Mouse (Mus musculus): ENCODE measurements around the gene Unc50. TPM values are rescaled to one million over a fixed set of nuclear protein-coding genes. Genes with fewer than 3 reads are reported as not detected.

Gene Unc50
- total and polyA plus RNA-seq, 3 experiments, result 61.8 to 609 (median 62.3) TPM

DNA sequence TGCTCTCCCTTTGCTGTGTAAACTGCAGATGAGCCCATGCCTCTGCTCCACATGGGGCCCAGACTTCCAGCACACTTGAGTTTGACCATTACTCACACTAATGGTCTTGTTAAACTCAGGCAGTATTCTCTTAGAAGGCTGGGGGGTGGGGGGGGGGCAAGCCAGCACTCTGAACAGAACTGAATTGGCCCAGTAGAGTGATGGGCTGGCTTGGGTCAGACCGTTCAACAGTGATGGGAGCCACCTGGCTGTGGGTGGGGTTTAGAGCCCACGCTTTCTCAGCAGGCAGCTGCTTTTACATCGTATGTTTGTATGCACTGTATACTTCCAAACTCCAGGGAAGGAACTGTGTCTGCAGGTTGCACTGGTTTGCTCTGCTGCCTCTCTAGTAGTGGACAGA lies 31.0 kb upstream of the Unc50 start:
- Histone ChIP-seq H3K27me3 (ENCODE audit: control insufficient read depth in 1 of 2, insufficient read depth in 2 of 2, low read length in 2 of 2) (no peaks in the 10 kb centered on the region), H3K4me3 (ENCODE audit: control insufficient read depth in 1 of 2, insufficient read depth in 1 of 2, low read depth in 2 of 2, low read length in 2 of 2) (no peak overlapping the region), H3K27ac (ENCODE audit: control insufficient read depth, low read depth, low read length) (no peak overlapping the region), H3K79me2 (ENCODE audit: control insufficient read depth, insufficient read depth, low read length, poor library complexity) (no peaks in the 10 kb centered on the region), H3K9me3 (replicated peaks; ENCODE audit: insufficient read depth, low read length) (no peaks in the 10 kb centered on the region), H3K4me1 (ENCODE audit: control insufficient read depth in 1 of 2, insufficient read depth in 2 of 2, low read length in 2 of 2) (no peaks in the 10 kb centered on the region), H3K9ac (ENCODE audit: control insufficient read depth, low read depth, low read length, poor library complexity, severe bottlenecking) (no peak overlapping the region), H3K36me3 (ENCODE audit: control insufficient read depth in 1 of 2, insufficient read depth in 2 of 2, low read length in 2 of 2) (no peaks in the 10 kb centered on the region)
- TF ChIP-seq MAFK (IDR thresholded peaks at IDR 0.05; ENCODE audit: borderline replicate concordance, low read depth, low read length) (no peak), JUND (IDR thresholded peaks at IDR 0.05; ENCODE audit: low read depth, low read length) (no peak), GABPA (IDR thresholded peaks at IDR 0.05; ENCODE audit: low read depth, low read length) (no peak), CTCF (IDR thresholded peaks at IDR 0.05 in 2 of 3, conservative IDR thresholded peaks at IDR 0.05 in 1 of 3; ENCODE audit: control insufficient read depth in 1 of 3, insufficient read depth in 1 of 3, low read depth in 2 of 3, low read length in 3 of 3, poor library complexity in 1 of 3, severe bottlenecking in 1 of 3) (no peak), ETS1 (IDR thresholded peaks at IDR 0.05; ENCODE audit: low read depth, low read length) (no peak), MAZ (IDR thresholded peaks at IDR 0.05; ENCODE audit: low read depth, low read length) (no peak)
- DNase-seq (ENCODE audit: low read depth, low spot score), result no peak

DNA sequence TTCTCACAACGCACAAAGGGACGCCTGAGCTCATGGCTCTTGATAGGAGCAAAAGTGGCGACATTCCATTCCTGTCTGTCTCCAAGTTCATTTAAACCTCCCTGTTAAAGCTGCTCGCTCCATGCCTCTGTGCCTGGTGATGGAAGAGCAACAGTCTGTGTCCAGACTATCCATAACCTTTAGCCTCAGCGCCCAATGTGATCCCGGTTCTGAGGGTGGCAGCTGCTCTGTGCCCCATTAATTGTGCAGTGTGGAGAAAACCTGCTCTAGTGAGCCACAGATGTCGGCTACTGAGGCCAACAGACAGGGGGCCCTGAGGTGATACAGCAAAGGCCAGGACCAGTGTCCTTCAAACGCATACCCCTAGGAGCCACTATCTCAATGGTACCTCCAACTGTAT lies 30.2 kb upstream of the Unc50 start:
- no peaks in the 10 kb centered on the region for H3K36me3 ChIP-seq (ENCODE audit: control insufficient read depth in 1 of 2, insufficient read depth in 2 of 2, low read length in 2 of 2)
- no peak for DNase-seq (ENCODE audit: low read depth, low spot score)
- TF ChIP-seq NRF1 (IDR thresholded peaks at IDR 0.05; ENCODE audit: insufficient read depth, low read depth, low read length, poor library complexity, severe bottlenecking) (no peak), BHLHE40 (IDR thresholded peaks at IDR 0.05; ENCODE audit: borderline replicate concordance, low read depth, low read length) (no peak), ELF1 (IDR thresholded peaks at IDR 0.05; ENCODE audit: low read depth, low read length) (no peak), RCOR1 (IDR thresholded peaks at IDR 0.05; ENCODE audit: low read depth, low read length) (no peak), HCFC1 (IDR thresholded peaks at IDR 0.05; ENCODE audit: low read depth, low read length) (no peak), E2F4 (IDR thresholded peaks at IDR 0.05; ENCODE audit: borderline replicate concordance, low read depth, low read length) (no peak), MXI1 (IDR thresholded peaks at IDR 0.05; ENCODE audit: low read depth, low read length) (no peak), UBTF (IDR thresholded peaks at IDR 0.05; ENCODE audit: borderline replicate concordance, insufficient read depth, low read depth, low read length) (no peak), MYC (IDR thresholded peaks at IDR 0.05; ENCODE audit: low read depth, low read length) (no peak), NELFE (IDR thresholded peaks at IDR 0.05; ENCODE audit: low read depth, low read length) (no peak), GABPA (IDR thresholded peaks at IDR 0.05; ENCODE audit: low read depth, low read length) (no peak), MAZ (IDR thresholded peaks at IDR 0.05; ENCODE audit: low read depth, low read length) (no peak), CHD1 (IDR thresholded peaks at IDR 0.05; ENCODE audit: low read depth, low read length) (no peak), USF1 (IDR thresholded peaks at IDR 0.05; ENCODE audit: low read depth, low read length) (no peak)
- no peaks in the 10 kb centered on the region for H3K27me3 ChIP-seq (ENCODE audit: control insufficient read depth in 1 of 2, insufficient read depth in 2 of 2, low read length in 2 of 2)
- no peaks in the 10 kb centered on the region for H3K79me2 ChIP-seq (ENCODE audit: control insufficient read depth, insufficient read depth, low read length, poor library complexity)
- H3K4me1 ChIP-seq (ENCODE audit: control insufficient read depth in 1 of 2, insufficient read depth in 2 of 2, low read length in 2 of 2), result no peaks in the 10 kb centered on the region
- H3K4me3 ChIP-seq (ENCODE audit: control insufficient read depth in 1 of 2, insufficient read depth in 1 of 2, low read depth in 2 of 2, low read length in 2 of 2), result no peak overlapping the region
- H3K9ac ChIP-seq (ENCODE audit: control insufficient read depth, low read depth, low read length, poor library complexity, severe bottlenecking), result no peak overlapping the region
- no peaks in the 10 kb centered on the region for H3K9me3 ChIP-seq (replicated peaks; ENCODE audit: insufficient read depth, low read length)
- H3K27ac ChIP-seq (ENCODE audit: control insufficient read depth, low read depth, low read length), result no peak overlapping the region

All from MEL (cell line).